Mouse (Mus musculus): ENCODE measurements around the gene Lgals3bp.

- no peak for TF ChIP-seq GABPA (IDR thresholded peaks at IDR 0.05; ENCODE audit: insufficient replicate concordance, low read depth, low read length)
- TF ChIP-seq MAFK (IDR thresholded peaks at IDR 0.05; ENCODE audit: insufficient replicate concordance, low read length), result no peak
These were observed 28.5 kb upstream of the Lgals3bp start for GRCm38 (mm10) chr11:118430291-118430885.

Measured in CH12.LX (cell line).